Mouse (Mus musculus): ENCODE measurements around the gene Cmip. TPM values are rescaled to one million over a fixed set of nuclear protein-coding genes. Genes with fewer than 3 reads are reported as not detected.

Cmip gene
- polyA plus RNA-seq, 1 experiment: 16.2 TPM

DNA sequence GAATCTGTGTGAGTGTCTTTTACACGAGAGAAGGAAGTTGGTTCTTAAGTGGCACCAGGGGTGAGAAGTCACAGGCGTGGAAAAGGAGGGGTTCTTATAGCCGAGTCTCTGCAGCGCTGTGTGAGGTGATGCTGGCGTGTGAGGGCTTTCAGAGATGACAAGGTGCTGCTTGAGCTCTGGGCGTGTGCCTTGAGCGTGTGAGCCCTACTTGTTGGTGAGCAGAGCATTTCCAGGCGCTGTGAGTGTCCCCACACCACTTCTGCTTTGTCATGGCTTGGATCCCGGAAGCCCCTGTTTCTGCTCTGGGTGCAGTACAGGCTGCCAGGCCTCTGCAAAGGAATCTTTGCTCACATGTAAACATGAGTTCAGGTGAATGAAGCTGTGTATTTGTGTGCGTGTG is 86.6 kb downstream of the Cmip start:
- Histone ChIP-seq H3K27ac (ENCODE audit: control insufficient read depth, insufficient read depth, low read depth, low read length, poor library complexity) (peak overlapping the region; percentile 86), H3K4me3 (replicated peaks; ENCODE audit: control insufficient read depth, low read depth, low read length) (peak overlapping the region; percentile 44), H3K4me1 (ENCODE audit: control insufficient read depth, insufficient read depth, low read length) (peaks cover 18% of the 10 kb centered on the region)
- WGBS: 11% methylated on average over 10 of the region's 10 CpGs
- TF ChIP-seq CTCF (IDR thresholded peaks at IDR 0.05; ENCODE audit: control insufficient read depth, insufficient read depth, low read length) (no peak), POLR2A (IDR thresholded peaks at IDR 0.05; ENCODE audit: borderline replicate concordance, control insufficient read depth, low read depth, low read length) (no peak)

- Histone ChIP-seq H3K4me1 (ENCODE audit: control insufficient read depth, insufficient read depth, low read length) (peaks cover 15% of the 10 kb centered on the region), H3K27ac (ENCODE audit: control insufficient read depth, insufficient read depth, low read depth, low read length, poor library complexity) (no peak overlapping the region), H3K4me3 (replicated peaks; ENCODE audit: control insufficient read depth, low read depth, low read length) (no peak overlapping the region)
- TF ChIP-seq CTCF (IDR thresholded peaks at IDR 0.05; ENCODE audit: control insufficient read depth, insufficient read depth, low read length) (no peak), POLR2A (IDR thresholded peaks at IDR 0.05; ENCODE audit: borderline replicate concordance, control insufficient read depth, low read depth, low read length) (no peak)
- 53% methylated on average over 11 of the region's 11 CpGs for WGBS
Observed at GRCm38 (mm10) chr8:117344899-117345298, 88.0 kb downstream of the Cmip start.

DNA sequence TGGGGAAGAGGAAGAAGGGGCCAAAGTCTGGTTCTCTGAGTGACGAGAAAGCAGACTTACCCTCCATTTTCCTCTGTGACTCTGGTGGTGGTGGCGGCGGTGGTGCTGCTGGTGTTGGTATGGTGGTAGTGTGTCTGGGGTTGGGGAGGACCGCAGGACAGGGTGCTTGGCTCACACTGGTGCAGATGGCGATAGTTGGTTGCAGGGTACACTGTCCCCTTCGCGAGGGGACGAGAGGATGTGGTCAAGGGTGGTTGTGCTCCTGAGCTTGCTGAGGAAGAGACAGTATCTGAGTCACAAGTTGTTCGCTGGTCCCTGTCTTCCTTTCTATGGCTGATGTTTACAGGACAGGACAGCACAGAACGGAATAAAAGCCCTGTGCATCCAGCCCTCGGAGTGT is 88.5 kb downstream of the Cmip start:
- peak overlapping the region; percentile 9 for H3K27ac ChIP-seq (ENCODE audit: control insufficient read depth, insufficient read depth, low read depth, low read length, poor library complexity)
- WGBS: 50% methylated on average over 11 of the region's 11 CpGs
- H3K4me1 ChIP-seq (ENCODE audit: control insufficient read depth, insufficient read depth, low read length): peaks cover 15% of the 10 kb centered on the region
- H3K4me3 ChIP-seq (replicated peaks; ENCODE audit: control insufficient read depth, low read depth, low read length): no peak overlapping the region
- no peak for TF ChIP-seq CTCF (IDR thresholded peaks at IDR 0.05; ENCODE audit: control insufficient read depth, insufficient read depth, low read length)
- TF ChIP-seq POLR2A (IDR thresholded peaks at IDR 0.05; ENCODE audit: borderline replicate concordance, control insufficient read depth, low read depth, low read length): no peak

DNA sequence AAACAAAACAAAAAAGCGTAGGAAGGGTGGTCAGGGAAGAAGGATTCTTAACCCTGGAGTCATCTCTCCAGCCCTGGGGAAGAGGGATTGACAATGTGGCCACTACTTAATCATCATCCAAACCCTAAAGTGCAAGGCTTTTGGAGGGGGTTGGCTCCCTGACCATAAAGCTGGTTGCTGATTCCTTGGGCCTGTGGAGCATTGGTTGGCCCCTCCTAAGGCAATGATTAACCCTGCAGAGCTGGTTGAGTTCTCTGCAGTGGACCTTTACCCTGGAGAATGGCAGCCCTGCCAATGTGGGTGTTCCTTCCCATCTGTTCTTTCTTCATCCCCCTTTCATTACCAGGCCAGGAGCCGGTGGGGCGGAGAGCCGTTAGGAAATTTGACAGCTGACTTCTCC is 90.7 kb downstream of the Cmip start:
- H3K27ac ChIP-seq (ENCODE audit: control insufficient read depth, insufficient read depth, low read depth, low read length, poor library complexity): no peak overlapping the region
- no peak for TF ChIP-seq POLR2A (IDR thresholded peaks at IDR 0.05; ENCODE audit: borderline replicate concordance, control insufficient read depth, low read depth, low read length)
- TF ChIP-seq CTCF (IDR thresholded peaks at IDR 0.05; ENCODE audit: control insufficient read depth, insufficient read depth, low read length): no peak
- no peak overlapping the region for H3K4me3 ChIP-seq (replicated peaks; ENCODE audit: control insufficient read depth, low read depth, low read length)
- H3K4me1 ChIP-seq (ENCODE audit: control insufficient read depth, insufficient read depth, low read length): peaks cover 9% of the 10 kb centered on the region
- WGBS: 90% methylated on average over 4 of the region's 4 CpGs

DNA sequence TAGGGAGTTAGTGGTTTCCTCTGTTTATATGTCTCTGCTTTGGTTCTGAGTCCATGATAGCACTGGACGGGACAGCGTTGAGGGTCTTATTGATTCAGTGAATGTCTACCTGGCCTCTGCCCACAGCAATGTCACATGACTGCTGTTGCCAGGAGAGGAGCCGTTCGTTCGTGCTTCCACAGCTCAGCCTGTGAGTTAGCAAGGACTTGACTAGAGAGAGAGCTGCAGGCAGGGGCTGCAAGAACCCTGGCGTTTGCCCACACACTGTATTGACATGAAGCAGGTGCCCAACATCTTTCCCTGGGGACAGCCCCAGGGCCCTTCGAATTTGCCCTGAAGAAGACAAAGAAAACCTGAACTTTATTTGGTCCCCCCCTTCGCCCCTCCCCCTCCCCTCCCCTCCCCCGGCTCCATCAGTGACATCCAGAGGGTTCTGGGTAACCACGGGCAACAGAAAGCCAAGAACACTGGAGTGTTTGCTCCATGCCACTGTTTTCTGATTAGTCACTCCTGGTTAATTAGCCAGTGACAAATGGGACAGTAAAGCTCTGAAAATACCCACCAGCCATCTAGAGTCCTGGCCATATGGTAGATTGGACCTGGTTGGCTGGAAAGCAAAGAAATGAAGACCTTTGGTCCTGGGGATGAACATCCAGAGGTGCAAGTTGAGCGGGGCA is 92.0 kb downstream of the Cmip start:
- WGBS: 71% methylated on average over 11 of the region's 11 CpGs
- TF ChIP-seq CTCF (IDR thresholded peaks at IDR 0.05; ENCODE audit: control insufficient read depth, insufficient read depth, low read length): no peak
- TF ChIP-seq POLR2A (IDR thresholded peaks at IDR 0.05; ENCODE audit: borderline replicate concordance, control insufficient read depth, low read depth, low read length): no peak
- H3K4me1 ChIP-seq (ENCODE audit: control insufficient read depth, insufficient read depth, low read length): peaks cover 9% of the 10 kb centered on the region
- no peak overlapping the region for H3K27ac ChIP-seq (ENCODE audit: control insufficient read depth, insufficient read depth, low read depth, low read length, poor library complexity)
- no peak overlapping the region for H3K4me3 ChIP-seq (replicated peaks; ENCODE audit: control insufficient read depth, low read depth, low read length)

GRCm38 (mm10) chr8:117349541-117349940 is 92.7 kb downstream of the Cmip start:
- no peak for TF ChIP-seq POLR2A (IDR thresholded peaks at IDR 0.05; ENCODE audit: borderline replicate concordance, control insufficient read depth, low read depth, low read length)
- TF ChIP-seq CTCF (IDR thresholded peaks at IDR 0.05; ENCODE audit: control insufficient read depth, insufficient read depth, low read length): no peak
- H3K4me3 ChIP-seq (replicated peaks; ENCODE audit: control insufficient read depth, low read depth, low read length): no peak overlapping the region
- peaks cover 8% of the 10 kb centered on the region for H3K4me1 ChIP-seq (ENCODE audit: control insufficient read depth, insufficient read depth, low read length)
- 53% methylated on average over 4 of the region's 4 CpGs for WGBS
- H3K27ac ChIP-seq (ENCODE audit: control insufficient read depth, insufficient read depth, low read depth, low read length, poor library complexity): no peak overlapping the region

DNA sequence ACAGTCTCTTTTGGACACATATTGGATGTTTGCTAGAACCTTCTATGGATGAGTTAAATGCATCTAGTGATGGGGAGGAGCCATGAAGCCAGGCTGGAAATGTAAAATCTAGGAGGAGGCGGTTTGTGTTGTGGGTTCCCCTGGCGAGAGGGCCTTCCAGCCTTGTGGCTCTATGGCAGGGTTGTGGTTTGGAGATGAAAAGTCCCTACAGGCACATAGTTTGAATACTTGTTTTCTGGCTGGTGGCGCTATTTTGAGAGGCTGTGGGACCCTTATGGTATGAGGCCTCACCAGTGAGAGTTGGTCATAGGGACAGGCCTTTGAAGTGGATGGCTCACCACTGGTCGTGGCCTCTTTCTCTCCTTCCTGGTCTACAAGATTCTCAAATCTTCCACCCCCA is 95.2 kb downstream of the Cmip start:
- Histone ChIP-seq H3K4me3 (replicated peaks; ENCODE audit: control insufficient read depth, low read depth, low read length) (no peak overlapping the region), H3K27ac (ENCODE audit: control insufficient read depth, insufficient read depth, low read depth, low read length, poor library complexity) (no peak overlapping the region), H3K4me1 (ENCODE audit: control insufficient read depth, insufficient read depth, low read length) (peaks cover 4% of the 10 kb centered on the region)
- TF ChIP-seq CTCF (IDR thresholded peaks at IDR 0.05; ENCODE audit: control insufficient read depth, insufficient read depth, low read length): no peak
- TF ChIP-seq POLR2A (IDR thresholded peaks at IDR 0.05; ENCODE audit: borderline replicate concordance, control insufficient read depth, low read depth, low read length): no peak
- 75% methylated on average over 4 of the region's 4 CpGs for WGBS

- no peaks in the 10 kb centered on the region; the same call in 1 of the 2 replicates for H3K4me1 ChIP-seq (ENCODE audit: control insufficient read depth, insufficient read depth, low read length)
- H3K27ac ChIP-seq (ENCODE audit: control insufficient read depth, insufficient read depth, low read depth, low read length, poor library complexity): no peak overlapping the region
- TF ChIP-seq CTCF (IDR thresholded peaks at IDR 0.05; ENCODE audit: control insufficient read depth, insufficient read depth, low read length) (no peak), POLR2A (IDR thresholded peaks at IDR 0.05; ENCODE audit: borderline replicate concordance, control insufficient read depth, low read depth, low read length) (no peak)
- 87% methylated on average over 12 of the region's 12 CpGs for WGBS
- H3K4me3 ChIP-seq (replicated peaks; ENCODE audit: control insufficient read depth, low read depth, low read length): no peak overlapping the region
Observed at GRCm38 (mm10) chr8:117355111-117355831, 98.4 kb downstream of the Cmip start.

Data from bone marrow, adult 2 months (tissue).